8 mouse cellular contexts compared by ENCODE assay signal in genomic region chr10:97345347-97345746, GRCm38 (mm10).
DNase-seq lines count a peak whose midpoint lies in the region; ATAC-seq and TF ChIP-seq lines count a peak whose summit lies in the region.

No protein-coding gene starts in this region.

- H3K9ac ChIP-seq in midbrain, embryonic 12.5 days (replicated peaks): no peak overlapping the region

- no peaks in the 10 kb centered on the region for H3K27me3 ChIP-seq in midbrain, embryonic 12.5 days

- H3K4me1 ChIP-seq in midbrain, embryonic 12.5 days: no peaks in the 10 kb centered on the region

- H3K4me2 ChIP-seq in midbrain, embryonic 12.5 days (replicated peaks): no peak overlapping the region

- intact Hi-C loops in left cerebral cortex, adult 2 months (cut with DNase I): loop anchor here (1.0 to 2.0 kb wide), 2 partner anchors 325 to 343 kb away; no protein-coding TSS in a partner anchor

- no peaks in the 10 kb centered on the region for H3K36me3 ChIP-seq in midbrain, embryonic 12.5 days

- ATAC-seq in inflammation-experienced regulatory T-cells, adult 6 months: peak; percentile 76
- ATAC-seq in midbrain, embryonic 12.5 days (ENCODE audit: low FRiP score, low read depth): peak; percentile 77
- ATAC-seq in erythroid progenitor cell, adult 5-6 weeks (replicated peaks; ENCODE audit: low FRiP score, poor library complexity, severe bottlenecking): no peak

- H3K9me3 ChIP-seq in midbrain, embryonic 12.5 days: no peaks in the 10 kb centered on the region

- DNase-seq in R1 (ENCODE audit: low read depth, low spot score): peak; percentile 54
- DNase-seq in cerebellum, adult 9-10 months: peak; percentile 80
- peak; percentile 40 to 71 for DNase-seq in frontal cortex, postnatal 14 days (ENCODE audit: low spot score in 2 of 2)
- peak; percentile 63 to 80 for DNase-seq in left cerebral cortex, adult 2 months (ENCODE audit: extremely low spot score in 1 of 2, low spot score in 2 of 2)
- DNase-seq in skeletal muscle tissue, adult 2 months (ENCODE audit: low read depth, low spot score): peak; percentile 55

- no peak overlapping the region for H3K4me3 ChIP-seq in left cerebral cortex, adult 2 months
- H3K4me3 ChIP-seq in midbrain, embryonic 12.5 days: no peak overlapping the region

- WGBS in midbrain, embryonic 12.5 days: 31% methylated on average over 6 of the region's 6 CpGs

- H3K27ac ChIP-seq in left cerebral cortex, adult 2 months: no peak overlapping the region
- no peak overlapping the region for H3K27ac ChIP-seq in midbrain, embryonic 12.5 days (replicated peaks)

- peak; percentile 94 for TF ChIP-seq CTCF in left cerebral cortex, adult 2 months (IDR thresholded peaks at IDR 0.05)
